Mouse (Mus musculus): ENCODE data around the gene Fam43a. TPM values are rescaled to one million over a fixed set of nuclear protein-coding genes. Genes with fewer than 3 reads are reported as not detected.

The Fam43a gene
- polyA plus RNA-seq, 1 experiment from 2014 or later, result 14.2 TPM

GRCm38 (mm10) chr16:30642229-30642628, 42.7 kb downstream of the Fam43a start:
- Histone ChIP-seq H3K9me3 (ENCODE audit: control insufficient read depth, low read length) (no peaks in the 10 kb centered on the region), H3K27ac (replicated peaks) (no peak overlapping the region), H3K9ac (ENCODE audit: low read length) (no peak overlapping the region), H3K27me3 (ENCODE audit: control insufficient read depth, insufficient read depth, low read length) (no peaks in the 10 kb centered on the region), H3K4me3 (ENCODE audit: low read depth, low read length) (no peak overlapping the region), H3K36me3 (ENCODE audit: control insufficient read depth, insufficient read depth, low read length) (no peaks in the 10 kb centered on the region), H3K4me2 (replicated peaks; ENCODE audit: low read depth) (no peak overlapping the region), H3K4me1 (replicated peaks; ENCODE audit: control insufficient read depth, insufficient read depth) (no peaks in the 10 kb centered on the region)
- no peak for DNase-seq (ENCODE audit: low spot score)
- 79% methylated on average over 3 of the region's 3 CpGs for WGBS
- no peak for ATAC-seq (ENCODE audit: low FRiP score, low TSS enrichment)
- TF ChIP-seq EP300 (optimal IDR thresholded peaks at IDR 0.05), result no peak
- TF ChIP-seq CTCF (IDR thresholded peaks at IDR 0.05; ENCODE audit: low read depth), result peak; percentile 49

DNA sequence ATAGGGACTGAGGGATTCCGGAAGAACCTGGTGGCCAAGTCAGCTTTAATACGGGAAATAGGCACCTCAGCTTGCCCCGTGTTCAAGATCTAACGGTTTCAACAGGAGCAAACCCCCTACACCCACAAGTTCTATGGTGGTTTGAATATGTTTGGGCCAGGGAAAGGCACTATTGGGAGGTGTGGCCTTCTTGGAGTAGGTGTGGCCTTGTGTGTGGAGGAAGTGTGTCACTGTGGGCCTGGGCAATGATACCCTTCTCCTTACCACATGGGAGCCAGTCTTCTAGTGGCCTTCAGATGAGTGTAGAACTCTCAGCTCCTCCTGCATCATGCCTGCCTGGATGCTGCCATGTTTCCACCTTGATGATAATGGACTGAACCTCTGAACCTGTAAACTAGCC, 45.5 kb downstream of the Fam43a start:
- DNase-seq (ENCODE audit: low spot score) (no peak), ATAC-seq (ENCODE audit: low FRiP score, low TSS enrichment) (no peak)
- no peak for TF ChIP-seq CTCF (IDR thresholded peaks at IDR 0.05; ENCODE audit: low read depth)
- no peak for TF ChIP-seq EP300 (optimal IDR thresholded peaks at IDR 0.05)
- no peaks in the 10 kb centered on the region for H3K27me3 ChIP-seq (ENCODE audit: control insufficient read depth, insufficient read depth, low read length)
- H3K4me3 ChIP-seq (ENCODE audit: low read depth, low read length), result no peak overlapping the region
- no peak overlapping the region for H3K27ac ChIP-seq (replicated peaks)
- H3K9me3 ChIP-seq (ENCODE audit: control insufficient read depth, low read length), result no peaks in the 10 kb centered on the region
- WGBS, result 90% methylated on average over 4 of the region's 4 CpGs
- H3K36me3 ChIP-seq (ENCODE audit: control insufficient read depth, insufficient read depth, low read length), result no peaks in the 10 kb centered on the region
- no peaks in the 10 kb centered on the region for H3K4me1 ChIP-seq (replicated peaks; ENCODE audit: control insufficient read depth, insufficient read depth)
- no peak overlapping the region for H3K4me2 ChIP-seq (replicated peaks; ENCODE audit: low read depth)
- no peak overlapping the region for H3K9ac ChIP-seq (ENCODE audit: low read length)

DNA sequence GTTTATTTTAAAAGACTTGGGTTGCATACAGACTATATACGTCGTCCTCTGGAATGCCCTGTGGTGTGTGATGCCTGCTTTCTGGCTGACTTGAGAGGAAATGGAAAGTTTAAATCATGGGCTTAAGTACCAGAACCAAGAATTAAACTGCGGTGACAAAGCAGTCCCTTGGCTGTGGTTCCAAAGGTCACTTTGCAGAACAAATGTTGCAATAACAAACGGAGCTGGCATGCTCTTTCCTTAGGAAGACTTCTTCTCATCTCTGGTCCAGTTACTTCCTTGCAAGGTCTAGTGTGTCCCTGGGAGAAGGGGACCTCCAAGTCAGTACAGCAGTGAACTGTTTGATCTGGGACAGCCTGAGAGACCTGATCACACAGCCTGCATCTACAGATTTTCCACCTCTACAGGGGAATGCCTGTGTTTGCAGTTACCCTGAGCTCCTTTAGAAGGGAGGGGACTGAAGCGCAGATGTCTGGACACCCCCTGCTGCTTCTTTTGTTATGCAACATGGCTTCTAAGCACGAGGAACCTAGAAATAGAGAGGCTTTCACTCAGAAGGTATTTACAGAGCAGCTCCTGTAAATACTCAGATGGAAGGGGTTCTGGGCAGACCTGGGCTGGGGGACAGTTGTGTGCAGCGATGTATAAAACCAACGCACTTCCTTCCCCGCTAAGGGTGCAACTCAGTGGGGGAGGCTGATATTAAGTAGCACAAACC, 46.5 kb downstream of the Fam43a start:
- 31% methylated on average over 9 of the region's 9 CpGs for WGBS
- Histone ChIP-seq H3K36me3 (ENCODE audit: control insufficient read depth, insufficient read depth, low read length) (no peaks in the 10 kb centered on the region), H3K4me3 (ENCODE audit: low read depth, low read length) (no peak overlapping the region), H3K27ac (replicated peaks) (no peak overlapping the region), H3K9ac (ENCODE audit: low read length) (no peak overlapping the region), H3K4me1 (replicated peaks; ENCODE audit: control insufficient read depth, insufficient read depth) (no peaks in the 10 kb centered on the region), H3K4me2 (replicated peaks; ENCODE audit: low read depth) (no peak overlapping the region), H3K27me3 (ENCODE audit: control insufficient read depth, insufficient read depth, low read length) (no peaks in the 10 kb centered on the region), H3K9me3 (ENCODE audit: control insufficient read depth, low read length) (no peaks in the 10 kb centered on the region)
- DNase-seq (ENCODE audit: low spot score), result no peak
- no peak for ATAC-seq (ENCODE audit: low FRiP score, low TSS enrichment)
- TF ChIP-seq EP300 (optimal IDR thresholded peaks at IDR 0.05), result no peak
- TF ChIP-seq CTCF (IDR thresholded peaks at IDR 0.05; ENCODE audit: low read depth), result no peak

- no peak for DNase-seq (ENCODE audit: low spot score)
- Histone ChIP-seq H3K4me1 (replicated peaks; ENCODE audit: control insufficient read depth, insufficient read depth) (no peaks in the 10 kb centered on the region), H3K27me3 (ENCODE audit: control insufficient read depth, insufficient read depth, low read length) (no peaks in the 10 kb centered on the region), H3K9me3 (ENCODE audit: control insufficient read depth, low read length) (no peaks in the 10 kb centered on the region), H3K27ac (replicated peaks) (no peak overlapping the region), H3K36me3 (ENCODE audit: control insufficient read depth, insufficient read depth, low read length) (no peaks in the 10 kb centered on the region), H3K4me3 (ENCODE audit: low read depth, low read length) (no peak overlapping the region), H3K4me2 (replicated peaks; ENCODE audit: low read depth) (no peak overlapping the region), H3K9ac (ENCODE audit: low read length) (no peak overlapping the region)
- WGBS, result 77% methylated on average over 3 of the region's 3 CpGs
- no peak for ATAC-seq (ENCODE audit: low FRiP score, low TSS enrichment)
- TF ChIP-seq CTCF (IDR thresholded peaks at IDR 0.05; ENCODE audit: low read depth), result no peak
- no peak for TF ChIP-seq EP300 (optimal IDR thresholded peaks at IDR 0.05)
Observed at GRCm38 (mm10) chr16:30646856-30647255, 47.3 kb downstream of the Fam43a start.

DNA sequence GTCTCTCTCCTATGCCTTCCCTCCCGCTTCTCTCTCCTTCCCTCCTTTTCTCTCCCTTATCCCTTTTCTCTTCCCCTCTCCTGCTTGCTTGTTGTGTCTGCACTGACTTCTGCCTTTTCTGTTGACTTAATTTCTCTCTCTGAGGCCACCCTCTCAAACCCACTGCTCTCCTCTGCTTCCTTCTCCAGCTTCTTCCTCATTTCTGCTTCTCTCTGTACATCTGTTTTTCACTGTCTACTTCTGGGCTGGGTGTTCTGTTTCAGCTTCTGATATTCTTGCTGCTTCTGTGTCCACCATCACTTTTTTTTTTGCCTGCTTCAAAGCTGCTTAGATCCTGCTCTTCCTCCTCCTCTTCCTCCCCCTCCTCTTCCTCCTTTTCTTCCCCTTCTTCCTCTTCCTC, 51.8 kb downstream of the Fam43a start:
- Histone ChIP-seq H3K27ac (replicated peaks) (no peak overlapping the region), H3K4me2 (replicated peaks; ENCODE audit: low read depth) (no peak overlapping the region), H3K27me3 (ENCODE audit: control insufficient read depth, insufficient read depth, low read length) (no peaks in the 10 kb centered on the region), H3K9me3 (ENCODE audit: control insufficient read depth, low read length) (no peaks in the 10 kb centered on the region), H3K9ac (ENCODE audit: low read length) (no peak overlapping the region), H3K4me3 (ENCODE audit: low read depth, low read length) (no peak overlapping the region), H3K36me3 (ENCODE audit: control insufficient read depth, insufficient read depth, low read length) (no peaks in the 10 kb centered on the region), H3K4me1 (replicated peaks; ENCODE audit: control insufficient read depth, insufficient read depth) (no peaks in the 10 kb centered on the region)
- 94% methylated on average over 1 of the region's 1 CpGs for WGBS
- DNase-seq (ENCODE audit: low spot score) (no peak), ATAC-seq (ENCODE audit: low FRiP score, low TSS enrichment) (no peak)
- TF ChIP-seq CTCF (IDR thresholded peaks at IDR 0.05; ENCODE audit: low read depth), result no peak
- no peak for TF ChIP-seq EP300 (optimal IDR thresholded peaks at IDR 0.05)

Other genes starting within 250 kb of the Fam43a start
- 7.5 and 7.7 TPM in 2 replicates for gene Atp13a3, start 193.7 kb upstream of the Fam43a start, polyA plus RNA-seq (2015; fragmentation: Nextera tagmentation; extraction: Ambion mirVana)
- 3.5 and 4.3 TPM in 2 replicates for gene Tmem44, start 48.9 kb upstream of the Fam43a start, polyA plus RNA-seq (2015; fragmentation: Nextera tagmentation; extraction: Ambion mirVana)
- 33.4 and 33.5 TPM in 2 replicates for gene Lsg1, start 12.1 kb upstream of the Fam43a start, polyA plus RNA-seq (2015; fragmentation: Nextera tagmentation; extraction: Ambion mirVana)

All from stomach, postnatal 0 days (tissue).